Mouse (Mus musculus) Muller cell, postnatal 12 days (primary cell): Measurements from ENCODE around the gene Mmab.

ENCODE experiments used
- DNase-seq: peaks from one replicate; pipeline ENCODE4 v3.0.0-alpha.2; 2015; ENCODE audit errors: inconsistent ontology term

Mmab gene

DNA sequence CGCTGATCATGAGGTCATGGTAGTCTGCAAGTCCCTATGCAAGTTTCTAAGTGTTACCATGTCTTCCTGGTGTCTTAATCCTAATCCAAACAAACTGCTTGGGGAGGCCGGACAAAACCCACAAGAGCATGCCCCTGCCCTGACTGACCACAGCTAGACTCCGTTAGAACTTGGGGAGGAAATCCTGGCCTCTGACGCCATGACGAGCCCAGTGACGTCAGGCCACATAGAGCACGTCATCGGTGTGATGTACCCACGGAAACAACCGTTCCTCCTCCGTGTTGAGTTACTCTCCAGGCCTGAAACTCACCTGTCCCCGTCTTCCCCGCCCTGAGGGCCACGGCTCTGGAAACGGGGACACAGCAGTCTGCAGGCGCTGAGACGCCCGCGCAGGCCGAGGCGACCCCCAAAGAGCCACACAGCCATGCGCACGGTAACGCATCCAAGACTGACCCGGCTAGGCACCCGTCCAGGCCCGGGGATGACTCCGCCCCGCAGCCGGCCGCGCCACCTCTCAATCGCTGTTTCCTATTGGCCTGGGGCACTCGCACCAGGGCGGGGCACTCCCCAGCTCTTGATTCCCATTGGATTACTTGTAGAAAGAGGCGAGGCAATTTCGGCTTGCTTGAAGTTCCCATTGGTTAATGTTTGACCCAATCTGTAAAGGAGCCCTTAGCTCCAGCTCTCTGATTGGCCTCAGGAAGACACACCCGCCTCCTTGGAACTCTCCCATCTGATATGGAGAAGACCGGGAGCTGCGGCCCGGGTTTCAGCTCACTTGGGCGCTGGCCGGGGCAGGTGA is at the start of gene Mmab, which contains the start of gene Mvk:
TSS of gene Mmab (minus strand) at position 495 of the 802 bp plus-strand sequence.
TSS of gene Mvk (plus strand) at position 704 of the 802 bp plus-strand sequence.
- peak; percentile 100 for DNase-seq

DNA sequence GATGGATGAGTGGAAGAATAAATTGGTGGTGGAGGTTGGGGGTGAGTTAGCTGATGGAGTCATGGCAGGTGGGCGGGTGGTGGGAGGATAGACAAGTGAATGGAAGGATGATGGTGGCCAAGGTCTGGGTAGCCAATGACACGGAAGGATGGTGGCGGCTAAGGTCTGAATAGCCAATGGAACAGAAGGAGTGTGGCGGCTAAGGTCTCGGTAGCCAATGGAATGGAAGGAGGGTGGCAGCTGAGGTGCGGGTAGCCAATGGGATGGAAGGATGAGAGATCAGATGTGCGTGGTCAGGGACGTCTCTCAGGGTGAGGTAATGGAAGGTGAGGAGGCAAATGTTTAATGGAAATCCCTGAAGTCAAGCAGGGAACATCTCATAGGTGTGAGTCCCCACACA is 46.4 kb upstream of the Mmab start:
- no peak for DNase-seq

DNA sequence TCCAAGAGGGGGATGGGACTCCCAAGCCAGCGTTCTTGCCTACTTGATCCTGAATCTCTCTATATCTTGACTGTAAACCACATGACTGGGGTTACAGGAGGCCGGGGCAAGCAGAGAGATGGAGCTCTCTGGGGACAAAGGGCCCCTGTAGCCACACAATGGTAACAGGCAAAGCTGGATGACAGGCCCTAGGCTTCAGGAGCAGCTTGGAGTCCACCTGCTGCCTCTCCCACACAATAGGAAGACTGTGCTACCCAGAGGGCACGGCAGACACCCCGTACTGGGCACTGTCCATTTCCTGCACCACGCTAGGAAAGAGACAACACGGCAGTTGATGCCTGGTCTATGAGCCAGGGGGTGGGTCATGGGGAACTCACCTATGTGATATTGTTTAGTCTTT is 45.7 kb upstream of the Mmab start:
- DNase-seq = no peak

DNA sequence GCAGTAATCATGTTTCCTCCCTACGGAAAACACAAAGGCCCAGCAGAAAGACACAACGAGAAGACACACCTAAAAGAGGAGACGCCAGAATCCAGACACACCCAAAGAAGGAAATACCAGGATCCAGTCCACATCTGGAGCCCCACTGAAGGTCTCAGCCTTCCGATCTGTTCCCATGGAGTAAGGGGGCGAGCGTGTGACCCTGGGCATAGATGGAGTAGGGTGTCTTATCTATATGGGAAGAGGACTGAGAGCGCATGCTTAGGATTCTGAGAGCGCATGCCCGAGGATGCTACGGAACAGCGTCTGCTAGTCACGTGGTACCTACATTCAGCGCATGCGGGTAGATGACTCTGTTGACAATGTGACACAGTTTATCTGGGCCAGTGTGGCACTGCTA is 41.8 kb upstream of the Mmab start:
- DNase-seq = no peak

DNA sequence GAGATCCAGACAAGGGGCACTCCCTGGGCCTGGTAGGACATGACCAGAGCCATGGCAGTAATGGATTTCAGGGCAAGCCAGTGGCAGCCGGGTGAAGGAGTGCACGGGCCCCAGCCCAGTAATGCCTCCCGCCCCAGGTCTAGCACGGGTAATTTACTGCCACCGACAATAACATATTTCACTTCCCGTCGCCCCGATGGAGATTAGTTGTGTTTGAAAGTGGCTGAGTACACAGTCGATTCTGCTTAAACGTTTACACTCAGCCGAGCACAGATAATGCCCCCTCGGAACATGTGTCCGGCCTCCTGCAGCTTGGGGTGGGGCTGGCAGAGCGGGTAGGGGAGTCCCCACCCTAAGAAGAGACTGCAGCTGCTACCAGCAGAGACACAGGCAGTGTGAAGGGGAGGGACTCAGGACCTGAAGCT is 38.7 kb upstream of the Mmab start:
- DNase-seq = peak; percentile 26

DNA sequence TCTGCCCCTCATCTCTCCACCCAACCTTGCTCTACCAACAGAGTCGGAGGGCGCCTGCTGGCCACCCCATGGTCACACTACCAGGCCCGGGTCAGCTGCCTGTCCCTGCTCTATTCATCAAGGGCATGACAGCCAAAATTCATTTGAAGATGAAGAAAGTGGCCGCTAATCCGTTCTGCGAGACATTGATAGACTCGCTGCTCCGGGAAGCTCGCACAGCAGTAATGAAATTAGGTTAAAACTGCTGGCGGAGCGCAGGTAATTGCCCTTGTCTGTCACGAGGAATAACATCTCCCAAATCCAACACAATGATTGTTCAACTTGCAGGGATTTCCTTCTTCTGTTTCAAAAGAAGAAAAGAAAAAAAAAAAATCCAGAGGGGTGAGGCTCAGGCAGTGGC is 34.4 kb upstream of the Mmab start:
- no peak for DNase-seq

DNA sequence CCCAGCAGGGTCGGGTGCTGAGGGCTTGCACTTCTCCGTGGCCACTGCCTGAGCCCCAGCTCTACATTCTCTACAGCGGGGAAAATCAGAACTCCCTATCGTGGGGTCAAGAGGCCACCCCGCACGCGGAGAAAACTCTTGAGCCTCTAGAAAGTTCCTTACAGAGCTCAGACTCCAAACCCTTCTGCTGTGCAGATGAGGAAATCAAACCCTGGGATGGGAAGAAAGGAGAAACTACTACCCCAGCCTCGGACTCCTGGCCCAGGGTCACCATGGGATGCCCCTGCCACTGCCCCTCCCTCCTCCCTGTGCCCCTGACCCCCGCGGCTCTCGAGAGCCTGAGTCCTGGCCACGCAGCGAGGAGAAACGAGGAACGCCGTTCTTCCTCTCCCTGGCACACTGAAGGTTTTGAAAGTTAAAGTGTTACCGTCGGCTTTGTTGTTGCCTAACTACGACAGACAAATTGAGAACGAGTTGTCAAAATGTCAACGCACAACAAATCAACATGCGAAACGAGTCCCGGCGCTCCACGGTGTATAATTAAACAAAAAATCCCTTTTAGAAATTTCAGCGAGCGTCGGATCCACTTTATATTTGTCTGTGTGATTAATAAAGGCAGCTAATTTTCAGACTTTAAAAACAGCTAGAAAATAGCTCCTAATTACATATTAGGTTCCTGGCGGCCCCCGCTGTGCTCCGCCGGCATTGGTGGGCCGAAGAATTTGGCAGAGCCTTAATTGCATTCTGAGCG is 31.1 kb upstream of the Mmab start:
- DNase-seq = peak; percentile 60

DNA sequence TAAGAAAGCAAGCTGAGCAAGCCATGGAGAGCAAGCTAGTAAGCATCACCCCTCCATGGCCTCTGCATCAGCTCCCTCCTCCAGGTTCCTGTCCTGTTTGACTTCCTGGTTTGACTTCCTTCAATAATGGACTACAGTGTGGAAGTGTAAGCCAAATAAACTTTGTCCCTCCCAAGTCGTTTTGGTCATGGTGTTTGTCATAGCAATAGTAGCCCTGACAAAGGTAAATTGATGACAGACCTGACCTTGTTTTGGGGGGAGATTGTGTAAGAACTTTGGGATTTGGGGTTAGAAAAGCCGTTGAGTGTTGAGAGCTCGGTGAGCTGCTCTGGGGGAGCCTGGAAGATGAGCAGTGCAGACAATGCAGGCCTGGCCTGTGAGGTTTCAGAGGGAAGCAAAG is 26.5 kb upstream of the Mmab start:
- no peak for DNase-seq

DNA sequence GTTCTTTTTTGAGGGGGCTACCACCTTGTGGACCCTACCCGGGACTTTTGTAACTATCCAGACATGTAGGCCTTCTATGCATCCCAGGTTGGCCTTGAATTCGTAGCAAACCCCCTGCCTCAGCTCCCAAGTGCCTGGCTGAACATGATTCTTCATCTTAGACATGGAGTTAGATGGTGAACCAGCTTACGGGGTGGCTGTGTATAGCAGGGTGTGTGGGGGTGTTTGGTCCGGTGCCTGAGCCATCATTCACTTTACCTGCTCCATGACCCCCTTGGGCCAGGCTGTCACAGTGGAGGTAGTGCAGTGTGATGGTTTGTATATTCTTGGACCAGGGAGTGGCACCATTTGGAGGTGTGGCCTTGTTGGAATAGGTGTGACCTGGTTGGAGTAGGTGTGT is 24.1 kb upstream of the Mmab start:
- DNase-seq = no peak

DNA sequence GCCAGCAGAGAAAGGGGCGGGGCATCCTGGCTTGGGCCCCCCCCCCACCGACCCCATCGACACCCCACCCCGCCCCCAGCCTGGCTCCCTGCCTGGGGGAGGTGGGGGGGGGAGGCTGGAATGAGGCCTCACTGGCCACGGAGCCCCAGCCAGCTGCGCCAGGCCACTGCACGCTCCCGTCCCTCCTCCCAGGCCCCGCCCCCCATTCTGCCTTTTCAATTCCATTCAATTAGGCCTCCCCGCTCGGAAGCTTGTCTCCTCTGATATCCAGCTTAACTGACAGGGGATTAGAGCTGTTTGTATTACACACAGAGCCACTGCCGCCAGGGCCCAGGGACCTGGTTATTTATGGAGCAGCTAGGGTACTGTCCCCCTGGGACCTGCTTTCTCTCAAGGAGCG is 23.6 kb upstream of the Mmab start:
- peak; percentile 95 for DNase-seq

DNA sequence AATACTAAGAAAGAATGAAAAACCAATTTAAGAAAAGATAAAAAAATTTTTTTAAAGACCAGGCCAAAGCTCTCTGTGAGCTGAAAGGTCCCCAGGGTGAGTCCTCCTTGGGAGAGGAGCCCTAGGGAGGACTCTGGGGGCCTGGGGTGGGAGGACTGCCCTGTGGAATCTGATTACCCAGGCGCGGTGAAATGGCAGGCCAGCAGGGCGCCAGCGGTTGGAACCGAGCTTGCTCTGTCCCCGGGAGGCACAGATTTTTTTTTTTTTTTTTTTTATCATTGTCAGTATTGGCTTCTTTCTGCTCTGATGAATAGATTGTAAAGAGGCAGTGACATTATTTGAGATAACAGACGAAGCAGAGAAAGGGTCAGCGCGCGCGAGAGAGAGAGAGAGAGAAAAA is 23.2 kb upstream of the Mmab start:
- DNase-seq = no peak

DNA sequence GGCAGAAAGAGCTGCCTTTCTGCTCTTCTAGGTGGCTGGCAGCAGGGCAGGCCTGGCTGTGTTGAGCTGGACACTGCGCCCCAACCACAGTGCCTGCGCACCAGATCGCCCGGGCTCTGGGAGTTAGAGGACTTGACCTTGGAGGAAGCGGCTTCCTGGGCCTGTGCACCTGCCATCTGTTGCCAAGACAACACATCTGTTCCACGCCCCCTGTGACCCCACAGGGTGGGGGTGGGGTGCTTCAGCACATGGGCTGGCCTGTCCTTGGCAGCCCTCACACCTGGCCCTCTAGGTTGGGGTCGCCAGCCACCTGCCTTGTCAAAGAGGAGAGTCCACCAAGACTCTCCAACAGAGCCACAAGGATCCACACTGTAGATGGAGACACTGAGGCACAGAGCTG is 21.8 kb upstream of the Mmab start:
- DNase-seq = no peak

DNA sequence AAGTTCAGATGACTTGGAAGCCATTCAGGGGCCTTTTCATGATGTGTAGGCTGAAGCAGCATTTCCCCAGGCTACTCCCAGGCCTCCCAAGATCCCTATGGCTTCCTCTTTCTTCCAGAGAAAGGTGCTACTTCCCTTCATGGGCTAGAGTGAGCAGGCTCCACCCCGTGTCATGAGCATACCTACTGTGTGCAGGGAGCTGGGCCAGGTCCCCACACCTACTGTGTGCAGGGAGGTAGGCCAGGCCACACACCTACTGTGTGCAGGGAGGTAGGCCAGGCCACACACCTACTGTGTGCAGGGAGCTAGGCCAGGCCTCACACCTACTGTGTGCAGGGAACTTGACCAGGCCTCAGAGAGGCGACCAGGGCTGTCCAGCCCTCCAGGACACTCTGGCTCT is 20.7 kb upstream of the Mmab start:
- no peak for DNase-seq

DNA sequence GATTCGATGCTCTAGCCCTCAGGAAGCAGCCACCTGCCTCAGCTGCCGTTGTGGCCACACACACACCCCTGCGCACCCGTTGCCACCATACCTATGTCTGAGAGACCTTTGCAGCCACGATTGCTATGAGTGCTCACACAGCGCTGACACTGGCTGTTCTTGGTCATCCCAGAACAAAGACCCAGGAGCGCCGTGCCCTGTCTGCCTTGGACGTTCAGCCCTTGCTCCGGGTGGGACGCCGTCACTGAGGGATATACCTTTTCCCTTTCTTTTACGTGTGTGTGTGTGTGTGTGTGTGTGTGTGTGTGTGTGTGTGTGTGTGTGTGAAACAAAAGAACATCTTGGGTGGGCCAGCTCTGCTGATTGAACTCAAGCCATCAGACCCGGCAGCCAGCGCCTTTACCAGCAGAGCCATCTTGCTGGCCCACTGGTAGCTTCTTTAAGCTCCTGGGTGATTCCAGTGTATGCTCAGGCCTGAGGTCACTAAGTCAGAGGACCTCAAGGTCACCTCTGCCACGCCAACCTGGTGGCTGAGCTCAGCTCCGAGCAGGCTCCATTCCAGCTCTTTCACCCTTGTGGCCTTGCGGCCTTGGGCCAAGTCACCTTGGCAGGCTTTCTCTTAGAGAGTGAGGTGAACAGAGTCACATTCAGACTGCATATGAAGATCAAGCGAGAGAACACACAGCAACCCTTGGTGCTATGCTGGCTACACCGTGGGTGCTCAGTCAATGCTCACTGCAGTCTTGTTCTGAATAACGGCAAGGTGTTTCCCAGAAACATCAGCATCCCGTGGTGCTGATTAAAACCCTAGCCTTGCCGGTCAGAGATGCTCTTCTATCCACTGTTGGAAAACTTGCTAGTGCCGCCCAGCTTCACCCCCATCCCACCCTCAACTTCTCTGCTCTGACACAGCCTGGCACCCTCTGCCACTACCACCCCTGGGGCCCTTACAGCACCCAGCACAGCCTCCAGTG is 18.5 kb upstream of the Mmab start:
- DNase-seq = no peak

DNA sequence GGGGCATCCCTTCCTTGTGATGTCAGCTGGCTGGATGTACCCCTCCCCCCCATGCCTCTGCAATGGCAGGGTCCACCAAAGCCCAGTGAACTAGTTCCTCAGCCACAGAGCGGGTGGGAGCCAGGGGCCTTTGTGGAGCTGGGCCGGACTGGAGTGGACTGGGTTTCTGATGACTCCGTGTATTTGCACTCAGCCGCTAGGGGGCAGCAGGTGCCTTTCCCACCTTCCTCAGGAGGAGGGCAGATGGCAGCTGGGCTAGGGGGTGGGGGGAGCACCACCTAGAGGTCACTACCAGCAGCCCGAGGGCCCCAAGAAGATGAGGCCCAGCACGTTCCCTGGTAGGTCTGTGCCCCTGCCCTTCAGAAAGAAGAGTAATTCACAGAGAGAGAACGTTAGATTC is 17.4 kb upstream of the Mmab start:
- peak; percentile 84 for DNase-seq

DNA sequence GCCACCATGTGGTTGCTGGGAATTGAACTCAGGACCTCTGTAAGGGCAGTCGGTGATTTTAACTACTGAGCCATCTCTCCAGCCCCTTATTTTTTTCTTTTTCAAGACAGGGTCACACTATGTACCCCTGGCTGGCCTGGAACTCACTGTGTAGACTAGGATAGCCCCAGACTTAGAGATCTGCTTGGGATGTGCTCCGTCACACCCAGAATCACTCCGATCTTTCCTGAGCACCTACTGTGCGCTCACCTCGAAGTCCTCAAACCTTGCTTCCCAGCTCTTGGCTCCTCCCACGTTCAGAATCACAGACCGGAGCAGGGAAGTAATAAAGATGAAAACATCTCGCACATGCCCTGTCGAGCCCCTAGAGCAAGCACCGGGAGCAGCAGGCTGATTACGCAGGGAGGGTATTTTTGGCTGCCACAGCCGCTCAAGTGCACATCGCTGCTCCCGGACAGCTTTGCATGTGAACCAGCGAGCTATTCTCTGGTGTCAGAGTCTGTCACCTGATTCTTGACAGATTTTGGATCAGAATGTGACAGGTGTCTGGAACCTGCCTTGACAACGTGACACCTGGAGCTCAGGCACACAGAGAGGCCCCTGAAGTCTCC is 13.2 kb upstream of the Mmab start:
- DNase-seq = no peak

DNA sequence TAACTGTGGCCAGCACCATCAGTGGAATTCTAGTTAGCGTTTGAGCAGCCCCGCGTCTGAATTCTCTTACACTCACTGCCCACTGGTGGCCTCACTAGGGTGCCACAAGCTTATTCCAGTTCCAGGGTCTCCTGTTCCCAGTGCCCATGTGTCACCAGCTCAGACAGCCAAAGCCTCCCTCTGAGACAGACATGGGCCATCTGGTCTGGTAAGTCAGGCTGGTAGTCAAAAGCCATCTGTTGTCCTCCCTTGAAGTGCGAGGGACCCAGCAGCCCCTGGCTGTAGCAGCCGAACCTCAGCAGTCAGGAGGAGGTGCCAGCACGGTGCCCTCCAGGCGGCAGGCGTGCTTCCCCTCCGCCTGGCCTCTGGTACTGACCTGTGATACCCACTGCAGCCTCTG is 12.4 kb upstream of the Mmab start:
- no peak for DNase-seq

DNA sequence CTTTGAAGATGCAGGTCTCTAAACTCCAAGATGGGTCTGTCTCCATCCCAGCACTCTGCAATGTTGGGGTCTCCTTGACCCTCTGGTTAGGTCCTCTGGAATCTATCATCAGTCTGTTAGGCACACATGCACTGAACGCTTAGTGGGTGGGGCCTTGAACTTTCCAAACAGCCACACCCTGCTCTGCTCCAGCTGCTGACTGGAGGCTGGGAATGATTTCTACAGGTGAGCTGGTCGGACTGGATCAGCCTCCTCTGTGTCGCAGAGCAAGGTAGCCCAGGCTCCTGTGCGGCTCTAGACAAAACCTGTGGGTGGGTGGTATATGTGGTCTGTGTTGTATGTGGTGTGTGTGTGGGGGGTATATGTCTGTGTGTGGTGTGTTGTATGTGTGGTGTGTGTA is 5.2 kb upstream of the Mmab start:
- DNase-seq = no peak

DNA sequence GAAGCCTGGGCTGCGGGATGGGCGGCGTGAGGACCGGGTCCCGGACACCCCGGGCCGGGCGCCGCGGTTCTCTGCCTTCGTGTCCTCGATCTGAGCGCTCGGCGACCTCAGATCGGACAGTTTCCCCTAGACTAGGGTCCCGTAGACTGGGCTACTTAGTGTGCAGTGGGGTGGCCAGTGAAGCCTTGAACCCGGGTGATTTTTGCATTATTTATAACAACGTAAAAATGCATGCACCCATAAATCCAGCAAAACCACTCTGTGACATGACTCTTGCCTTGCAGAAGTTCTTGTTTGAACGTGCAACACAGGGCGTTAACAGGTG is 470 bp upstream of the Mmab start:
- no peak for DNase-seq

DNA sequence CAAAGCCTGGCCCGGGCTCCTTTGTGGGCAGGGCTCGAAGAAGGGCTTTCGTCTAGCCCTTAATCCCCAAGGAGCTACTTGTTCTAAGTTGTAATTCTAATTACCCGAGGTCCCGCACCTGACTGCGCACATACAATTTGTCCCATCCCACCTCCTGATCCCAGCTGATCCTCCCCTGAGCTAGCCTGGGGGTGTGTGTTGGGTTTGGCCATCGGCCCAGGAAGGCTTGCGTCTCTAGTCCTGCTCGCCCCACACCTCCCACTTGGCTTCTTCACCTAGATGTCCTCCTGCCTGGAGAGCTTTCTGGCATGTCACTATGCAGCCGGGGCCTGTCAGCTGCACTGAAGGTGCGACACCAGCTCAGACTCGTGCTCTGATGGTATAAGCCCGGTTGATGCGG is 8.3 kb downstream of the Mmab start:
- DNase-seq = no peak

DNA sequence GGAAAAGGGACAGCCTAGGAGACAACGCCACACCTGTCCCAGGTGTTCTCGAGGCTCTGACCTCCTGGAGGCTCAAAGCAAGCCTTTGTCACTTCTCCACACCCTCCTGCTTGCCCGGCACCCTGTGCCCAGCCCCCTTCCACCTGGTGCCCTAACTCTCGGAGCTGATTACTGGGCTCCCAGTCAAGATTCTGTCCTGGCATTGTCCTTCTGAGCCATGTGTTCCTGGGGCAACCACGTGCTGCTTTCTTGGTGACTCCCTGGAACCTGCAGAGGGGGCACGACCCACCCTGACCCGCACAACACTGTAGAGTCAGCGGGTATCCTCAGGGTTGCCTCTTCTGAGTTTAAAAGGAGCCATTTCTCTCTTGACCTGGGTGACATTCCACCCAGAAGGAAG is 9.5 kb downstream of the Mmab start:
- DNase-seq = no peak

DNA sequence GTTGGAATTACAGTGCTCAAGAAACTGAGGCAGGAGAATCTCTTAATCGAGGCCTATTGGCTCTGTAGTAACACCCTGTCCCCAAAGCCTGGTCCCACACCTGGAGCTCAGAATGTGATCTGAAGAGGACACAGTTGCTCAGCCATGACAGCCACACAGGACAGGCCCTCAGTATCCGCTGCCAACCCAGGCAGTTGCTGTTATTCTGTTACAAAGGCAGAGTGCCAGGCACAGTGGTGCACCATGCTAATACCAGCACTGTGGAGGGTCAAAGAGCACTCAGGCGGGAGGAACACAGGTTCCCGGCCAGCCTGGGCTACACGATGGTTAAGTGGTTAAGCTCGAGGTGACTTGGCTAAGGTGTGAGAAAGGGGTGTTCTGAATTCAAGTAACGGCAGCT is 14.1 kb downstream of the Mmab start:
- DNase-seq = no peak
